Mouse (Mus musculus): ENCODE measurements around the gene Psg16. TPM values are rescaled to one million over a fixed set of nuclear protein-coding genes. Genes with fewer than 3 reads are reported as not detected.

The Psg16 gene
- not detected in 2 replicates for polyA plus RNA-seq (2012; rRNA removed; ENCODE audit: low replicate concordance)

GRCm38 (mm10) chr7:17073904-17074615 lies at the start of gene Psg16:
Gene Psg16, plus strand, starts transcription at chr7:17074040.

GRCm38 (mm10) chr7:17027588-17028343 lies 46.1 kb upstream of the Psg16 start, which contains the start of gene Ppp5c:
Gene Ppp5c, minus strand, starts transcription at chr7:17027924.

DNA sequence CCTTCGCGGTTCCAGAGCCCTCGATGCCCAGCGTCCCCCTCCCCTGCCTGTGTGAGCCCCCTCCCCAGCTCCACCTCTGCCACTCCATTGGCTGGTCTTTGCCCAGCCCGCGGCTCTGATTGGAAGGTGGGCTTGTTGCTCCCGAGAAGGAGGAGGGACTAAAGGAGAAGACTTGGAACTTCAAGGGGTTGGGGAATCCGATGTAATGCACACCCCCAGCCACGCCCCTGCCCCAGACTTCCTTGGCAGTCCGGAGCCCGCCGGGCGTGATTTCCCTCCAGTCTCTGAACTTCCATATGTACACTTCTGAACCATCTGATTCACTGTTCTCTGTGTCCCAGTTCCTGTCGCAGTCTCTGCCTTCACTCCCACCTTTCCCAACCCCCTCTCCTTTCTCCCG lies 11.5 kb upstream of the Psg16 start, which contains the start of gene Hif3a:
Gene Hif3a, minus strand, starts transcription at position 39 of the 400 bp plus-strand sequence.

DNA sequence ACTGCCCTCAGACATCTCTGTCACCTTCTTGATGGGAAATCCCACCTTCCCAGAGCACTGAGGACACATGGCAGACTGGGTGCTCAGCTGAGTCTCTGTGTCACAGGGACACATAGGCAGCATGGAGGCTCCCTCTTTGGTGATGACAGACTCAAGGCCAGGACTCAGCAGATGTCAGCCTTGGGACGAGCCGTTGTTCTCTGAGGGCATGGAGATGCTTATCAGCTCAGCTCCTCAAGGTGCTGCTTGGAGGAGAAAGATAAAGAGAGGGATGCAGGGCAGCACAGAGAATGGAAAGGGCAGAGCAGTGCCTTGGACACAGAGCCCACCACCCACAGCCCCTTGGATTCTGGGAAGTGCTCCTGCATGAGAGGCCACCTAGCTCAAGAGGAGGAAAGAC lies 76.1 kb downstream of the Psg16 start, which contains the start of gene Ceacam3:
Gene Ceacam3, plus strand, starts transcription at position 352 of the 400 bp plus-strand sequence.

Other genes starting within 250 kb of the Psg16 start
- gene Prkd2, start 231.1 kb upstream of the Psg16 start, polyA plus RNA-seq (2012; rRNA removed; ENCODE audit: low replicate concordance): 82.5 and 189 TPM in 2 replicates
- 7.8 and 31.1 TPM in 2 replicates for gene Dact3, start 198.7 kb upstream of the Psg16 start, polyA plus RNA-seq (2012; rRNA removed; ENCODE audit: low replicate concordance)
- 2.8 and 5.1 TPM in 2 replicates for gene Gng8, start 182.3 kb upstream of the Psg16 start, polyA plus RNA-seq (2012; rRNA removed; ENCODE audit: low replicate concordance)
- 13.2 and 18.8 TPM in 2 replicates for gene Ptgir, start 167.6 kb upstream of the Psg16 start, polyA plus RNA-seq (2012; rRNA removed; ENCODE audit: low replicate concordance)
- 244 and 340 TPM in 2 replicates for gene Calm3, start 149.9 kb upstream of the Psg16 start, polyA plus RNA-seq (2012; rRNA removed; ENCODE audit: low replicate concordance)
- 1.1 and 1.2 TPM in 2 replicates for gene Pnmal2, start 129.4 kb upstream of the Psg16 start, polyA plus RNA-seq (2012; rRNA removed; ENCODE audit: low replicate concordance)
- not detected in 2 replicates for gene Pnmal1, start 114.4 kb upstream of the Psg16 start, polyA plus RNA-seq (2012; rRNA removed; ENCODE audit: low replicate concordance)
- gene Gm42372, start 91.0 kb upstream of the Psg16 start, polyA plus RNA-seq (2012; rRNA removed; ENCODE audit: low replicate concordance): 0.14 and 0.25 TPM in 2 replicates
- gene Ccdc8, start 81.3 kb upstream of the Psg16 start, polyA plus RNA-seq (2012; rRNA removed; ENCODE audit: low replicate concordance): 2.2 TPM in 2 replicates
- 180 and 181 TPM in 2 replicates for gene Ppp5c, start 46.1 kb upstream of the Psg16 start, polyA plus RNA-seq (2012; rRNA removed; ENCODE audit: low replicate concordance)
- gene Hif3a, start 11.6 kb upstream of the Psg16 start, polyA plus RNA-seq (2012; rRNA removed; ENCODE audit: low replicate concordance): 0.55 and 0.66 TPM in 2 replicates
- gene Ceacam3, start 76.2 kb downstream of the Psg16 start, polyA plus RNA-seq (2012; rRNA removed; ENCODE audit: low replicate concordance): not detected in 2 replicates
- not detected in 2 replicates for gene Psg29, start 129.4 kb downstream of the Psg16 start, polyA plus RNA-seq (2012; rRNA removed; ENCODE audit: low replicate concordance)